Mouse (Mus musculus) liver, embryonic 16.5 days (tissue): ENCODE data around the gene Rbm20. TPM values are rescaled to one million over a fixed set of nuclear protein-coding genes. Genes with fewer than 3 reads are reported as not detected.

Source experiments
- ATAC-seq: fragments of 200-750 bp; cut with Nextera tagmentation; 2 replicates; pipeline ENCODE4 v1.8.0; 2017; ENCODE audit warnings: low read depth, mild to moderate bottlenecking, moderate number of reproducible peaks, moderate library complexity
- H3K27ac ChIP-seq: fragments of 300-500 bp; sonication (generic); 2 replicates; pipeline ENCODE4 v1.5.1; 2014; ENCODE audit warnings: mild to moderate bottlenecking, low read length
- H3K27me3 ChIP-seq: fragments of 300-500 bp; sonication (generic); 2 replicates; pipeline ENCODE4 v1.6.1; 2014; ENCODE audit warnings: low read depth, low read length, mixed read lengths; ENCODE audit not compliant: control insufficient read depth, insufficient read depth
- H3K36me3 ChIP-seq: fragments of 300-500 bp; sonication (generic); 2 replicates; pipeline ENCODE4 v1.6.1; 2014; ENCODE audit warnings: mild to moderate bottlenecking; ENCODE audit not compliant: control insufficient read depth, insufficient read depth
- H3K4me1 ChIP-seq: fragments of 300-500 bp; sonication (generic); 2 replicates; pipeline ENCODE4 v1.6.1; 2014; ENCODE audit warnings: low read depth, low read length, mixed read lengths; ENCODE audit not compliant: control insufficient read depth
- H3K4me2 ChIP-seq: fragments of 300-500 bp; sonication (generic); 2 replicates; pipeline ENCODE4 v1.6.1; 2014; ENCODE audit warnings: low read depth, low read length, mixed read lengths
- H3K4me3 ChIP-seq: fragments of 300-500 bp; sonication (generic); 2 replicates; pipeline ENCODE4 v1.5.1; 2014; ENCODE audit warnings: low read depth, mild to moderate bottlenecking, low read length
- H3K9ac ChIP-seq: fragments of 300-500 bp; sonication (generic); 2 replicates; pipeline ENCODE4 v1.6.1; 2014; ENCODE audit warnings: low read depth, low read length
- H3K9me3 ChIP-seq: fragments of 300-500 bp; sonication (generic); replicated peaks from 2 replicates; pipeline ENCODE4 v1.6.1; 2016; ENCODE audit warnings: low read length; ENCODE audit not compliant: control insufficient read depth
- WGBS: fragments of 180-500 bp; shearing (Covaris S2); extraction: QIAGEN DNeasy Blood & Tissue Kit; methylation state at CpG from one replicate; pipeline ENCODE4 v1.1.7; 2014; ENCODE audit not compliant: insufficient replicate concordance; 5-methylcytosine and 5-hydroxymethylcytosine counted together
- polyA plus RNA-seq: library from polyadenylated mRNA; unstranded; fragments of >200 nt; fragmentation: Nextera tagmentation; extraction: Ambion mirVana; gene quantifications from 2 replicates; pipeline ENCODE4 v1.2.1, GENCODE M21; 2015

The Rbm20 gene
- polyA plus RNA-seq, 1 experiment from 2014 or later: 0.25 TPM

DNA sequence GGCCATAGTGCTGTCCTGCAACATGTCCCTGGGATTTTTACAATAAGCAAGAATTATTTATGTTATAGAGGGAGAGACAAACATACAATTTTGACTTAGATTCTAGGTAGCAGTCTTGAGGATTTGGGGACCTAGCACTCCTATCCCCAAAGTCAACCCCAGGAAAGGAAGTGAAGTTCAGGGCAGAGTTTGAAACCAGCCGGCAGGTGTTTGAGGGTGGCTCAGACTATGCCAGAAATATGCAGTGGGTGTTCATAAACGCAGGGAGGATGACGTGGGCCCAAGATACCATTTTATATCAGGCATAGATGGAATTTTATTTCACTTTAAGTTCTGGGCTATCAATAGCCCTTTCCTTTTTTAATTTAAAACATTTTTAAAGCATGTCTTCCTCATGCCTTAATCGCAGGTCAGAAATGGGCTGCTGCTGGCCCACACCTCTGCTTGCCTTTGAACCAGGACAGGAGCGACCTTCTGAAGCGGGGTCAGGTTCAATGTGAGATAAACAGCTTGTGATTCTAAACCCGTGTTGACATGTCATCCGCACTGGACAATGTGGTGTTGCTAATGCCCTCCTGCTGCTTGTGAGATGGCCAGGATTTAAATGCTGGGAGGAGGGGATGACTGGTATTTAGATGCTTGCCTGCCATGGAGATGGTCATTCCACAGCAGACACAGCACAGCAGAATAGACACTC lies 62.6 kb downstream of the Rbm20 start:
- no peak overlapping the region for H3K4me3 ChIP-seq
- ATAC-seq: no peak
- no peaks in the 10 kb centered on the region for H3K4me1 ChIP-seq
- no peak overlapping the region for H3K4me2 ChIP-seq
- H3K27me3 ChIP-seq: no peaks in the 10 kb centered on the region
- H3K9me3 ChIP-seq: no peaks in the 10 kb centered on the region
- no peaks in the 10 kb centered on the region for H3K36me3 ChIP-seq
- no peak overlapping the region for H3K9ac ChIP-seq
- WGBS: 64% methylated on average over 8 of the region's 8 CpGs
- H3K27ac ChIP-seq: no peak overlapping the region

DNA sequence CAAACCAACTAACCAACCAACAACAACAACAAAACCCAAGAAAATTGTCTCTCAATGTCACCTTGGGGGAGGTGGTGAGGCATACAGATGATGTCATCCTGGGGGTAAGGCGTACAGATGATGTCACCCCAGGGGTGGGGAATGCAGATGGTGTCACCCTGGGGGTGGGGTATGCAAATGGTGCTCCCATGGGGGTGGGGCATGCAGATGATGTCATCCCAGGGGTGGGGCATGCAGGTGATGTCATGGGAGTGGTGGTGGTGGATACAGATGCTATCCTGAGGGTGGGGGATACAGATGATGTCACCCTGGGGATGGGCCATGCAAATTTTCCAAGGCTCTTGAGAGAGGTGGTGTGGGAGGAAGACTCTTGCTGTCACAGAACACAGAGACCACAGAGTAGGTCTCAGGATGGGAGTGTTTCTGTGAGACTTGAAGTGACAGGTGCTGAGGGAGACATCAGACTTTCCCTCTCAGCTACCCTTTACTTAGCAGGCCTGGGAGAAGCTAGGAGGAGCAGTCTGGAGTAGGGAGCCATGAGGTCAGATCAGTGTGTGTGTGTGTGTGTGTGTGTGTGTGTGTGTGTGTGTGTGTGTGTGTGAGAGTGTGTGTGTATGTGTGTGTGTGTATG lies 63.8 kb downstream of the Rbm20 start:
- H3K9me3 ChIP-seq: no peaks in the 10 kb centered on the region
- no peaks in the 10 kb centered on the region for H3K4me1 ChIP-seq
- no peaks in the 10 kb centered on the region for H3K36me3 ChIP-seq
- no peak overlapping the region for H3K4me2 ChIP-seq
- no peaks in the 10 kb centered on the region for H3K27me3 ChIP-seq
- no peak overlapping the region for H3K4me3 ChIP-seq
- WGBS: 41% methylated on average over 1 of the region's 1 CpGs
- H3K27ac ChIP-seq: no peak overlapping the region
- ATAC-seq: no peak
- no peak overlapping the region for H3K9ac ChIP-seq

DNA sequence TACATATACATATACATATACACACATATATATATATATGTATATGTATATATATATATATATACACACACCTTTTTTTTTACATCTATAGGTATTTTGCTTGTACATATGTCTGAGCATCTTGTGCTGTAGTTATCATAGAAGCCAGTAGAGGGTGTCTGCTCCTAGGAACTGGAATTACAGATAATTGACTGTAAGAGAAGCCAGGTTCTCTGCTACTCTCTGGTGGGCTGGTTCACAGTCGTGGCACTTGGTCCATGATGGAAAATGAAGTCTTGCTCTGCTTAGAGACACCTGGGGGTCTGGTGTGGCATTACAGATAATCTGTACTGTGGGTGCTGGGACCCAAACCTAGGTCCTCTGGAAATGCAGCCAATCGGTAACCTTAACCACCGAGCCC lies 64.8 kb downstream of the Rbm20 start:
- Histone ChIP-seq H3K4me1 (no peaks in the 10 kb centered on the region), H3K4me3 (no peak overlapping the region), H3K27ac (no peak overlapping the region), H3K4me2 (no peak overlapping the region), H3K36me3 (no peaks in the 10 kb centered on the region), H3K9me3 (no peaks in the 10 kb centered on the region), H3K9ac (no peak overlapping the region), H3K27me3 (no peaks in the 10 kb centered on the region)
- WGBS: 57% methylated on average over 3 of the region's 3 CpGs
- ATAC-seq: no peak

DNA sequence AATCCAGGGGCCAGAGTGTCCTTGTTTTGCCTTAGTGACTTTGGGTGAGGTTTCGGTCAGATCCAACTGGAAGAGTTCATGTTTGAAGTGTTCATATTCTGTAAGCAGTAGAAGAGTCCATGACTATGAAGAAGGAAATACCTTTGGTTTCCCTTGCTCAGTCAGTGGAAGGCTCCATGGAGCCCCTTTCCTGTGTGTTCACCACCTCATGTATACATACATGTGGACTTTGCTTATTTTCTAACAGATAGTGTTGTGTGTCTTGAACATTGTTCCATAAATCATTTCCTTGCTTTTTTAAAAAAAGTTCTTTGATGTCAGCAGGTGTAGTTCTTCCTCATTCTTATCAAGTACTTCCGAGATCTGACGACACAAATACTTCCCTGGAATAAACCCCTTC lies 68.2 kb downstream of the Rbm20 start:
- Histone ChIP-seq H3K27ac (no peak overlapping the region), H3K36me3 (no peaks in the 10 kb centered on the region), H3K4me3 (no peak overlapping the region), H3K4me1 (no peaks in the 10 kb centered on the region), H3K9me3 (no peaks in the 10 kb centered on the region), H3K4me2 (no peak overlapping the region), H3K27me3 (no peaks in the 10 kb centered on the region), H3K9ac (no peak overlapping the region)
- 51% methylated on average over 3 of the region's 3 CpGs for WGBS
- ATAC-seq: no peak

DNA sequence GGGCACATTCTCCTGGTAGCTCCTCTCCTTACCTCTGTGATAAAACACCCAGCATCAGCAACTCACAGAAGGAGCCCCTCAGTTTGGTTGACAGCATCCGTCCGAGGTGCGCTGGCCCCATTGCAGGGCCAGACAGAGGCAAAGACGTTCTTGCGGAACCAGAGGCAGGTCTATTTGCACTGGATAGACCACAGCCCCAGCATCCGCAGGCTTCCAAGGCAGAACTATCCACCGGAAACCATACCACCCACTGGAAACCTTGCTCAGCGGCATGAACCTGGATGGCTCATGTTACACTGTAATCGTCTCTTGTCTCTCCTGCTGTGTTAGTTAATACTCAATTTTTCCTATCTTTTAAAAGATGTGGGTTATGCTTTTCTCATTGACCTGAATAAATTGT lies 69.0 kb downstream of the Rbm20 start:
- H3K9me3 ChIP-seq: no peaks in the 10 kb centered on the region
- H3K36me3 ChIP-seq: no peaks in the 10 kb centered on the region
- 80% methylated on average over 9 of the region's 9 CpGs for WGBS
- no peak overlapping the region for H3K4me2 ChIP-seq
- H3K27me3 ChIP-seq: no peaks in the 10 kb centered on the region
- no peak overlapping the region for H3K9ac ChIP-seq
- H3K4me3 ChIP-seq: no peak overlapping the region
- no peaks in the 10 kb centered on the region for H3K4me1 ChIP-seq
- no peak for ATAC-seq
- no peak overlapping the region for H3K27ac ChIP-seq

DNA sequence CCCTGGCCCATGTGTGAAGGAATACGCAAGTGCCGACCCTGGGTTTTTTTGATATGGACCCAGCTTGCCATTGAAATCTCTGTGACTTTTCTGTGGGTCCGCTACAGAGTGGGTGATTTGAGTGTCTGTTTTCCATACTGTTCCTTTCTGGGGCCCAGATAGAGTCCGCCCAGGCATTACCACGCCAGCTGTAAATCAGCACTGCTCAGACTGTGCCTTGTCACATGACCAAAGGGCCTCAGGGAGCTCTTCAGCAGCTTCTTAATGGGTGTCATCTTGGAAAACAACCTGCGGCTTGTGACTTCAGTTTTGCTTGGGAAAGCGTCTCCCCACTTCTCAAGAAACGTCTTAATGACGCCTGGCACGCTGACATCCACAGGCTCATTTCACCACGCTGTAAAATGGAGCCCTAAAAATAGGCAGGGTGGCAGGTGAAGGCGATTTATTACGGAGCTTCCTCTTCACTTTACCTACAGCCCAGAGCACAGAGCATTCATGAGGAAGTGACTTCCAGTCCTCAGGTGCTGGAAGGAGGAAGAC lies 71.2 kb downstream of the Rbm20 start:
- H3K27ac ChIP-seq: no peak overlapping the region
- no peaks in the 10 kb centered on the region for H3K4me1 ChIP-seq
- ATAC-seq: no peak
- H3K9me3 ChIP-seq: no peaks in the 10 kb centered on the region
- H3K4me3 ChIP-seq: no peak overlapping the region
- H3K27me3 ChIP-seq: no peaks in the 10 kb centered on the region
- H3K9ac ChIP-seq: no peak overlapping the region
- H3K4me2 ChIP-seq: no peak overlapping the region
- 63% methylated on average over 13 of the region's 13 CpGs for WGBS
- no peaks in the 10 kb centered on the region for H3K36me3 ChIP-seq

DNA sequence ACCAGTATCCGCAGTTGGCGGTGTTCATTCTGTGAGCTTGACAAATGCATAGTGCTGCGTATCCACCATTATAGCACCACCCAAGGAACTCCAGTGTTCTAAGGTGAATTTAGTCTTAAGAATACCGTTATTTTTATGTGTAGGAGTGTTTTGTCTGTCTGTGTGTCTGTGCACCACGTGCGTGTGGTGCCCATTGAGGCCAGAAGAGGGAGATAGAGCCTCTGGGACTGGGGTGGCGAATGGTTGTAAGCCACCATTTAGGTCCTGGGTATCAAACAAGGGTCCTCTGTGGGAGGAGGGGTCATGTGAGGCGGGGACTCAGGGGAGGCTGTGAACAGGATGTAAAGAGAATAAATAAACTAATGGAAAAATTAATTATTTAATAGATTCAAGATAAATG lies 72.2 kb downstream of the Rbm20 start:
- WGBS: 82% methylated on average over 8 of the region's 8 CpGs
- ATAC-seq: no peak
- H3K9me3 ChIP-seq: no peaks in the 10 kb centered on the region
- no peaks in the 10 kb centered on the region for H3K27me3 ChIP-seq
- no peak overlapping the region for H3K4me2 ChIP-seq
- H3K4me1 ChIP-seq: no peaks in the 10 kb centered on the region
- no peaks in the 10 kb centered on the region for H3K36me3 ChIP-seq
- no peak overlapping the region for H3K27ac ChIP-seq
- no peak overlapping the region for H3K9ac ChIP-seq
- no peak overlapping the region for H3K4me3 ChIP-seq

DNA sequence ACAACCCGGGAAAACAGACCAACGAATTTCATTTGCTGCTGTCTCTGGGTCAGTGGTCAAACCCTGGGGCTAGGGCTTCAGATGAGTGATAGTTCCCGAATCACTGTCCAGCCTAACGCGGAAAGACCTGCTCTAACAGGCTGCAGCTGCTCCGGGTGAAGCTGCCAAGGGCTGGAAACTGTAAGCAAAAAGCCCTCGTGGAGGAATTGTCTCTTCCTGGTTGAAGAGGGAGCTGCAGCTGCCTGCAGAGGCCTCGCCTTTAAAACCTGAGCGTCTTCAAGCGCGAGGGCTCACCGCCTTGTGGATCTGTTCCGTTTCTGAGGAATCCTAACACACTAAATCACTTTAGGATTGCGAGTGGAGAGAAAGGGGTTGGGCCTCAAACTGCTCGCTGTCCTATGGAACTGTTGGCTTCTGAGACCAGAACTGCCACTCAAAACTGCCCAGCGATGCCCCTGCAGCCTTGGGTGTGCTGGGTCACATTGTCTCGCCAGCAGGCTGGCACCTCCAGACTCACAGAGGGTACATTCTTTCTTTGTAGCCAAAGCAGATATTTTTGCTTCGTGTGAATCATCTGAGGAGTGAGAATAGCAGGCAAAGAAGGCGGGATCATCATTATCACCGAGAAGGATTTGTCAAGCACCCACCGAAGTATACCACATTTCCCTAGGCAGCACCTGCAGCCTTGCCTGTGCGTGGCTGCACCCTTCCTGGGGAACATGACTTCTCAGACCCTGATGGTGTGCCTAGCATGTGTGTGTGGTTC lies 74.5 kb downstream of the Rbm20 start:
- no peak for ATAC-seq
- H3K4me1 ChIP-seq: no peaks in the 10 kb centered on the region
- H3K9ac ChIP-seq: no peak overlapping the region
- no peaks in the 10 kb centered on the region for H3K9me3 ChIP-seq
- H3K27me3 ChIP-seq: no peaks in the 10 kb centered on the region
- no peaks in the 10 kb centered on the region for H3K36me3 ChIP-seq
- H3K4me3 ChIP-seq: no peak overlapping the region
- WGBS: 61% methylated on average over 22 of the region's 22 CpGs
- H3K4me2 ChIP-seq: no peak overlapping the region
- H3K27ac ChIP-seq: no peak overlapping the region

DNA sequence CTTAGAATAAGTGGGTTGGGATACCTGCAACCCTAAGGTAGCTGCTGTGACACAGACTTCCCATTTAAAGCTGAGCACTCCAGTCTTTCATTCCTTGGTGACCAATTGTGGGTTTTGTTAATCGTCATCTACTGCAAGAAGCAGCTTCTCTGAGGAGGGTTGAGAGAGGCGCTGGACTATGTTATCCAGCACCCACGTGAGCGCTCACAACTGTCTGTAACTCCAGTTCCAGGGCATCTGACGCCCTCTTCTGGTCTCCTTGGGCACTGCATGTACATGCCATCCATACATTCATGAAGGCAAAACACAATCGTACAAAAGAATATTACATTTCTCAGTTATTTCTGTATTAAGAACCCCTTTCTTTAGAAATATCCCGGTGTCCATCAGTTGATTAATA lies 75.9 kb downstream of the Rbm20 start:
- Histone ChIP-seq H3K9ac (no peak overlapping the region), H3K4me1 (no peaks in the 10 kb centered on the region), H3K4me2 (no peak overlapping the region), H3K9me3 (no peaks in the 10 kb centered on the region), H3K27ac (no peak overlapping the region), H3K36me3 (no peaks in the 10 kb centered on the region), H3K4me3 (no peak overlapping the region), H3K27me3 (no peaks in the 10 kb centered on the region)
- ATAC-seq: no peak
- 38% methylated on average over 7 of the region's 7 CpGs for WGBS
